Comparison of ENCODE assay signal across 9 mouse cellular contexts in genomic region chr13:117603421-117603820, GRCm38 (mm10). TPM values are rescaled to one million over a fixed set of nuclear protein-coding genes. Genes with fewer than 3 reads are reported as not detected.
DNase-seq lines count a peak whose midpoint lies in the region; ATAC-seq and TF ChIP-seq lines count a peak whose summit lies in the region.
"Had no signal": no experiment of that assay in that cellular context is flagged by ENCODE, and none has a peak within 500 bp of the region (broad histone marks: within the 10 kb centered on the region; RNA-seq: fewer than 3 reads in every experiment).

No protein-coding gene starts in this region.

- ATAC-seq in heart, postnatal 0 days (ENCODE audit: insufficient read depth, low read depth), result no peak
- no peak for ATAC-seq in hindbrain, embryonic 13.5 days (ENCODE audit: low FRiP score)
- no peak for ATAC-seq in neural tube, embryonic 11.5 days (ENCODE audit: insufficient read depth, low FRiP score, low TSS enrichment)
- ATAC-seq in liver, embryonic 12.5 days, result no peak

- TF ChIP-seq CTCF in heart, postnatal 0 days (IDR thresholded peaks at IDR 0.05; ENCODE audit: low read depth), result no peak

- no peak overlapping the region for H3K9ac ChIP-seq in heart, postnatal 0 days (replicated peaks; ENCODE audit: low read depth, low read length)
- H3K9ac ChIP-seq in hindbrain, embryonic 13.5 days, result peak overlapping the region; percentile 74; the same call in 1 of the 2 replicates
- no peak overlapping the region for H3K9ac ChIP-seq in neural tube, embryonic 11.5 days (ENCODE audit: low read length)
- no peak overlapping the region for H3K9ac ChIP-seq in liver, embryonic 12.5 days

- H3K4me3 ChIP-seq in heart, postnatal 0 days (ENCODE audit: low read depth, low read length), result peak overlapping the region; percentile 54; the same call in 1 of the 2 replicates
- H3K4me3 ChIP-seq in hindbrain, embryonic 13.5 days, result peak overlapping the region; percentile 62
- H3K4me3 ChIP-seq in neural tube, embryonic 11.5 days (ENCODE audit: low read depth, low read length), result peak overlapping the region; percentile 51
- H3K4me3 ChIP-seq in liver, embryonic 12.5 days, result no peak overlapping the region
- H3K4me3 ChIP-seq: erythroblast, embryonic 14.5 days had no signal

- no peaks in the 10 kb centered on the region for H3K36me3 ChIP-seq in heart, postnatal 0 days (replicated peaks; ENCODE audit: control insufficient read depth, insufficient read depth, low read length)
- H3K36me3 ChIP-seq in hindbrain, embryonic 13.5 days, result no peaks in the 10 kb centered on the region
- no peaks in the 10 kb centered on the region for H3K36me3 ChIP-seq in neural tube, embryonic 11.5 days (ENCODE audit: control insufficient read depth, insufficient read depth, low read length)
- no peaks in the 10 kb centered on the region for H3K36me3 ChIP-seq in liver, embryonic 12.5 days

- peaks cover 26% of the 10 kb centered on the region for H3K27me3 ChIP-seq in heart, postnatal 0 days (ENCODE audit: control insufficient read depth, insufficient read depth, low read length)
- H3K27me3 ChIP-seq in hindbrain, embryonic 13.5 days, result peaks cover 26% of the 10 kb centered on the region
- peaks cover 17% of the 10 kb centered on the region for H3K27me3 ChIP-seq in neural tube, embryonic 11.5 days (ENCODE audit: control insufficient read depth, insufficient read depth, low read length)
- peaks cover 33% of the 10 kb centered on the region for H3K27me3 ChIP-seq in liver, embryonic 12.5 days (replicated peaks)

- WGBS in heart, postnatal 0 days, result 11% methylated on average over 11 of the region's 11 CpGs
- WGBS in hindbrain, embryonic 13.5 days, result 14% methylated on average over 11 of the region's 11 CpGs
- 11% methylated on average over 11 of the region's 11 CpGs for WGBS in neural tube, embryonic 11.5 days
- 18% methylated on average over 11 of the region's 11 CpGs for WGBS in liver, embryonic 12.5 days (ENCODE audit: insufficient replicate concordance)

- peak overlapping the region; percentile 92 for H3K4me2 ChIP-seq in heart, postnatal 0 days (ENCODE audit: low read depth, low read length)
- H3K4me2 ChIP-seq in hindbrain, embryonic 13.5 days, result peak overlapping the region; percentile 68
- peak overlapping the region; percentile 93 for H3K4me2 ChIP-seq in neural tube, embryonic 11.5 days (ENCODE audit: low read depth)
- no peak overlapping the region for H3K4me2 ChIP-seq in liver, embryonic 12.5 days

- no peaks in the 10 kb centered on the region for H3K9me3 ChIP-seq in heart, postnatal 0 days (replicated peaks; ENCODE audit: control insufficient read depth, low read length)
- H3K9me3 ChIP-seq in hindbrain, embryonic 13.5 days, result no peaks in the 10 kb centered on the region
- H3K9me3 ChIP-seq in neural tube, embryonic 11.5 days (ENCODE audit: control insufficient read depth, low read length), result no peaks in the 10 kb centered on the region
- no peaks in the 10 kb centered on the region for H3K9me3 ChIP-seq in liver, embryonic 12.5 days (replicated peaks)

- no peak overlapping the region for H3K27ac ChIP-seq in heart, postnatal 0 days (ENCODE audit: low read depth)
- H3K27ac ChIP-seq in hindbrain, embryonic 13.5 days, result no peak overlapping the region
- H3K27ac ChIP-seq in neural tube, embryonic 11.5 days (ENCODE audit: low read depth, low read length), result no peak overlapping the region
- H3K27ac ChIP-seq in liver, embryonic 12.5 days, result no peak overlapping the region

- DNase-seq in heart, postnatal 0 days (ENCODE audit: low spot score), result no peak
- DNase-seq in heart, postnatal 36 days, result no peak
- peak; percentile 43 for DNase-seq in cerebellum, adult 9-11 months
- no peak for DNase-seq in neural tube, embryonic 11.5 days (ENCODE audit: low spot score)
- DNase-seq in liver, result no peak
- DNase-seq in thymus, postnatal 0 days (ENCODE audit: low spot score), result no peak

- TF ChIP-seq EP300 in heart, postnatal 0 days (IDR thresholded peaks at IDR 0.05; ENCODE audit: low read depth), result no peak

- intact Hi-C loops in heart, postnatal 36 days (cut with DNase I), result loop anchor here (2.0 to 5.0 kb wide), 3 partner anchors 199 to 747 kb away; no protein-coding TSS in a partner anchor

- peaks cover 5% of the 10 kb centered on the region for H3K4me1 ChIP-seq in heart, postnatal 0 days (ENCODE audit: control insufficient read depth, insufficient read depth)
- peaks cover 16% of the 10 kb centered on the region for H3K4me1 ChIP-seq in hindbrain, embryonic 13.5 days (replicated peaks)
- no peaks in the 10 kb centered on the region for H3K4me1 ChIP-seq in neural tube, embryonic 11.5 days (ENCODE audit: control insufficient read depth, insufficient read depth, low read length)
- peaks cover 10% of the 10 kb centered on the region for H3K4me1 ChIP-seq in liver, embryonic 12.5 days

RNA-seq across cellular contexts. Expression of gene Hcn1, which starts 1.3 kb away (rescaled TPM):
- total RNA-seq in heart, postnatal 0 days (2014; rRNA removed; ENCODE audit: low replicate concordance), result 0.04 and 0.08 TPM in 2 replicates
- polyA plus RNA-seq in heart, postnatal 0 days (2015; fragmentation: Nextera tagmentation; extraction: Ambion mirVana), result 0.07 TPM in 2 replicates
- total RNA-seq in heart, postnatal 36 days (2021), result 1 to 10 TPM in 1 of 2 experiments, under 1 TPM in 1; 0.89 to 2.0 TPM
- 0.69 and 0.71 TPM in 2 replicates for polyA plus RNA-seq in hindbrain, embryonic 13.5 days (2015; fragmentation: Nextera tagmentation; extraction: Ambion mirVana)
- 0.09 TPM in 2 replicates for polyA plus RNA-seq in neural tube, embryonic 11.5 days (2014; fragmentation: Nextera tagmentation; extraction: Ambion mirVana)
- polyA plus RNA-seq in liver, embryonic 12.5 days (2016; fragmentation: Nextera tagmentation; extraction: Ambion mirVana), result 0.02 and 0.04 TPM in 2 replicates
- polyA plus RNA-seq in thymus, postnatal 0 days (2015; fragmentation: Nextera tagmentation; extraction: Ambion mirVana), result 0.15 and 0.26 TPM in 2 replicates
